Mouse (Mus musculus) lung, embryonic 15.5 days (tissue): ENCODE measurements around the gene Six2. TPM values are rescaled to one million over a fixed set of nuclear protein-coding genes. Genes with fewer than 3 reads are reported as not detected.

Experiments used
- polyA plus RNA-seq: library from polyadenylated mRNA; unstranded; fragments of >200 nt; fragmentation: Nextera tagmentation; extraction: Ambion mirVana; gene quantifications from 2 replicates; pipeline ENCODE4 v1.2.1, GENCODE M21; 2015

Six2 gene
- polyA plus RNA-seq, 1 experiment from 2014 or later = 0.55 TPM

Other genes with a start within 250 kb of the Six2 start
- not detected in 2 replicates for gene Six3, start 74.7 kb downstream of the Six2 start, polyA plus RNA-seq